Mouse (Mus musculus) mammary gland, adult 2 months (tissue): ENCODE measurements around the gene Pax8. TPM values are rescaled to one million over a fixed set of nuclear protein-coding genes. Genes with fewer than 3 reads are reported as not detected.

Experiments
- polyA plus RNA-seq: library from polyadenylated mRNA; depleted of rRNA; stranded (reverse); fragments of >200 nt; gene quantifications from 2 replicates; pipeline ENCODE4 v1.2.3, GENCODE M21; 2012; ENCODE audit warnings: low replicate concordance; rRNA removed

Gene Pax8
- not detected in 2 replicates for polyA plus RNA-seq

GRCm38 (mm10) chr2:24475420-24475819 is at the start of gene Pax8:
Gene Pax8 (minus strand): TSS chr2:24475599.

Other genes with a start within 250 kb of the Pax8 start
- gene Il1f5, start 198.6 kb downstream of the Pax8 start, polyA plus RNA-seq, result 0.91 TPM in 1 of 2 replicates, not detected in the other
- not detected in 2 replicates for gene Il1f10, start 184.4 kb downstream of the Pax8 start, polyA plus RNA-seq
- gene Il1rn, start 138.7 kb downstream of the Pax8 start, polyA plus RNA-seq, result 1.6 and 1.8 TPM in 2 replicates
- 20.4 and 23.1 TPM in 2 replicates for gene Psd4, start 108.0 kb downstream of the Pax8 start, polyA plus RNA-seq